In the genomic region with DNA sequence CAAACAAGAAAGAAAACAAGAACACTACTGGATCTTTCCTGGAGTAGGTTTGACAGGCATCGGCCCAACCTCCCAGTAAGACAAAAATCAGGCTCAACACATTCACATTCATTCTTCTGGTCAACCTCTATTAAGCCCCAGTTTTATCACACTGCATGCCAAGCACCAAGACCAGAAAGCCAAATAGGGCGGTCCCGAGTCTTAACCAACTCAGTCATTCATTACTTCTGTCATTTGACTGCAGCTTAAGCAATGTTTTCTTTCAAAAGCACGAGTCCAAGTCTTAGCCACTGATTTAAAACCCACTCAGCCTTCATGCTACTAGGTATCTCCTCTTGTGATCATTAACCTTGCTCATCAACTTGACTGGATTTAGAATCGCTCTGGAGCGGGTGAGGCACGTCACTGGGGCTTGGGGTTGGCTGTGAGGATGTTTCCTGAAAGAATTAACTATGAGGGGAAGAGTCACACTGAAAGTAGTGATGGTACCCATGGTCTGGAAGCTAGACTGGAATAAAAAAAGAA, we compare ENCODE assay signal across 24 mouse cellular contexts.
DNase-seq lines count a peak whose midpoint lies in the region; ATAC-seq lines count a peak whose summit lies in the region.
"Had no signal": no experiment of that assay in that cellular context is flagged by ENCODE, and none has a peak within 500 bp of the region (broad histone marks: within the 10 kb centered on the region; RNA-seq: fewer than 3 reads in every experiment).

No protein-coding gene starts in this region.

- H3K4me1 ChIP-seq in midbrain, embryonic 15.5 days = peaks cover 6% of the 10 kb centered on the region; the same call in 1 of the 2 replicates
- H3K4me1 ChIP-seq: embryonic facial prominence, embryonic 13.5 days had no signal

- H3K27ac ChIP-seq in midbrain, embryonic 15.5 days = no peak overlapping the region
- H3K27ac ChIP-seq: embryonic facial prominence, embryonic 13.5 days; forebrain, embryonic 12.5 days; heart, adult 2 months; heart, embryonic 15.5 days; hindbrain, embryonic 10.5 days; hindbrain, embryonic 14.5 days had no signal

- DNase-seq in adrenal gland, adult 2 months = peak; percentile 60
- no peak for DNase-seq in adrenal gland, adult 18-20 months (ENCODE audit: low spot score in 2 of 2)
- DNase-seq in kidney, adult 11 months = peak; percentile 53
- no peak for DNase-seq in kidney, postnatal 4 days
- DNase-seq in kidney, adult 9 months = peak; percentile 86
- DNase-seq in kidney, postnatal 14 days = no peak
- peak; percentile 33 to 51 for DNase-seq in kidney, postnatal 36 days
- DNase-seq: B cell, adult 2 months; cerebellum, adult 18-20 months; cerebellum, adult 9-11 months; cerebellum, postnatal 36 days; gastrocnemius, postnatal 10 days; heart, adult 2 months had no signal

- no peak overlapping the region for H3K4me3 ChIP-seq in midbrain, embryonic 15.5 days
- H3K4me3 ChIP-seq: embryonic facial prominence, embryonic 13.5 days; forebrain, embryonic 12.5 days; heart, adult 2 months; heart, embryonic 15.5 days; hindbrain, embryonic 10.5 days had no signal

- ATAC-seq in midbrain, embryonic 15.5 days (replicated peaks) = no peak
- ATAC-seq: activated CD4-positive, CD25-positive, alpha-beta regulatory T cell, adult 4 months; CD4-positive, CD25-positive, alpha-beta regulatory T cell, adult 4 months; forebrain, embryonic 16.5 days had no signal

- WGBS in midbrain, embryonic 15.5 days = 93% methylated on average over 7 of the region's 7 CpGs

- H3K9ac ChIP-seq in midbrain, embryonic 15.5 days = no peak overlapping the region
- H3K9ac ChIP-seq: embryonic facial prominence, embryonic 13.5 days; forebrain, embryonic 12.5 days; heart, embryonic 15.5 days; hindbrain, embryonic 14.5 days had no signal

- H3K4me2 ChIP-seq in midbrain, embryonic 15.5 days = no peak overlapping the region
- H3K4me2 ChIP-seq: embryonic facial prominence, embryonic 13.5 days; forebrain, embryonic 12.5 days; heart, embryonic 11.5 days; heart, embryonic 15.5 days; hindbrain, embryonic 14.5 days had no signal

- H3K9me3 ChIP-seq in midbrain, embryonic 15.5 days = no peaks in the 10 kb centered on the region
- H3K9me3 ChIP-seq: embryonic facial prominence, embryonic 13.5 days; forebrain, embryonic 12.5 days; heart, embryonic 15.5 days; hindbrain, embryonic 10.5 days had no signal

- H3K36me3 ChIP-seq in midbrain, embryonic 15.5 days (replicated peaks) = no peaks in the 10 kb centered on the region; the same call in 1 of the 2 replicates
- H3K36me3 ChIP-seq: embryonic facial prominence, embryonic 13.5 days; G1E had no signal

- no peaks in the 10 kb centered on the region for H3K27me3 ChIP-seq in midbrain, embryonic 15.5 days (replicated peaks)
- H3K27me3 ChIP-seq: embryonic facial prominence, embryonic 13.5 days; forebrain, embryonic 12.5 days; heart, embryonic 15.5 days had no signal

Comparison
In these comparisons a context has a peak if more than half of its experiments do, and no peak if none do; other contexts are left out.
1. DNase-seq: peak in adrenal gland, adult 2 months (single experiment), kidney, adult 11 months (single experiment), kidney, adult 9 months (single experiment) and kidney, postnatal 36 days (2 of 2); none in adrenal gland, adult 18-20 months (0 of 2), kidney, postnatal 4 days (0 of 2) and kidney, postnatal 14 days (single experiment).